Mouse (Mus musculus): ENCODE data around the gene Syt1.

GRCm38 (mm10) chr10:108837434-108837833 is 173.3 kb downstream of the Syt1 start:
- no peak for TF ChIP-seq GATA1 (IDR thresholded peaks at IDR 0.05; ENCODE audit: low read length)
- no peak for TF ChIP-seq TAL1 (IDR thresholded peaks at IDR 0.05; ENCODE audit: low read length)

Measured in erythroblast, embryonic 14.5 days (primary cell).